Mouse (Mus musculus): ENCODE measurements around the gene Dnase1l3. TPM values are rescaled to one million over a fixed set of nuclear protein-coding genes. Genes with fewer than 3 reads are reported as not detected.

Gene Dnase1l3
- polyA plus RNA-seq, 1 experiment from 2014 or later, result 0.05 TPM

DNA sequence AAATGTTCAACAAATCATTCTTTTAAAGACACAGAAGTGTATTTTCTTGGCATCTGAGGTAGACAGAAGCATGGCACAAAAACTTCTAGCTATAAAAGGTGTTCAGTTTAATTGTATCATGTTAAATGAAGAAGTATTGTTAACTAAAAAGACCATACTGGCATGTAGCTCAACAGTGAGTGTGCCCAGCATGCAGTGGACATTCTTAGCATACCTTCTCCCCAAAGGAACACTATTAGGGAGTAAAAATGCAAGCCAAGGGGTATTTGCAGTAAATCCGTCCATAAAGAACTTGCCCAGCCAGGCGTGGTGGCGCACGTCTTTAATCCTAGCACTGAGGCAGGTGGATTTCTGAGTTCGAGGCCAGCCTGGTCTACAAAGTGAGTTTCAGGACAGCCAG lies 42.0 kb upstream of the Dnase1l3 start:
- no peaks in the 10 kb centered on the region for H3K4me1 ChIP-seq (ENCODE audit: insufficient read depth)
- ATAC-seq (ENCODE audit: insufficient read depth) (no peak), DNase-seq (no peak)
- H3K9me3 ChIP-seq (ENCODE audit: low read depth, low read length), result no peaks in the 10 kb centered on the region
- no peaks in the 10 kb centered on the region for H3K27me3 ChIP-seq (ENCODE audit: insufficient read depth, low read length)
- no peak overlapping the region for H3K4me2 ChIP-seq
- no peak overlapping the region for H3K27ac ChIP-seq (ENCODE audit: low read depth)
- no peak overlapping the region for H3K4me3 ChIP-seq (ENCODE audit: low read depth, low read length)
- no peaks in the 10 kb centered on the region for H3K36me3 ChIP-seq (ENCODE audit: insufficient read depth)
- WGBS, result 74% methylated on average over 5 of the region's 5 CpGs
- no peak overlapping the region for H3K9ac ChIP-seq
- no peak for TF ChIP-seq CTCF (IDR thresholded peaks at IDR 0.05; ENCODE audit: low read depth)

DNA sequence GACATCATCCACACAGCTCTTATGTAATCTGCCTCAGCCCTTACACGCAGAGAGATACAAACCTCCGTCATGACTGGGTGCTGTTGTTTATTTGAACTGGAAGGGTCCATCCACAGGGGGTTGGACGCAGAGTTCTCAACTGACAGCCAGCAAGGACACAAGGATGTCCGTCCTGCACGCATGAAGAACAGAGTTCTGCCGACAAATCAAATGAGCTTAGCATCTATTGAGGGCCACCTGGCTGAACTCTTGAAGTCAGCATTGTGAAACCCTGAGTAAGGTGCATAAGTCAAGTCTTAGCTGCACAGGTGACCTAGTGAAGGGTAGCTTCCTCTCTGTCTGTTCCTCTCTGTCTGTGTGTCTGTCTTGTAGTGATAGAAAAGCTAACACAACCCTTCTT lies 41.6 kb upstream of the Dnase1l3 start:
- no peak for TF ChIP-seq CTCF (IDR thresholded peaks at IDR 0.05; ENCODE audit: low read depth)
- Histone ChIP-seq H3K9ac (no peak overlapping the region), H3K27me3 (ENCODE audit: insufficient read depth, low read length) (no peaks in the 10 kb centered on the region), H3K4me3 (ENCODE audit: low read depth, low read length) (no peak overlapping the region), H3K9me3 (ENCODE audit: low read depth, low read length) (no peaks in the 10 kb centered on the region), H3K4me1 (ENCODE audit: insufficient read depth) (no peaks in the 10 kb centered on the region), H3K27ac (ENCODE audit: low read depth) (no peak overlapping the region), H3K4me2 (no peak overlapping the region), H3K36me3 (ENCODE audit: insufficient read depth) (no peaks in the 10 kb centered on the region)
- 69% methylated on average over 6 of the region's 6 CpGs for WGBS
- DNase-seq (no peak), ATAC-seq (ENCODE audit: insufficient read depth) (no peak)

DNA sequence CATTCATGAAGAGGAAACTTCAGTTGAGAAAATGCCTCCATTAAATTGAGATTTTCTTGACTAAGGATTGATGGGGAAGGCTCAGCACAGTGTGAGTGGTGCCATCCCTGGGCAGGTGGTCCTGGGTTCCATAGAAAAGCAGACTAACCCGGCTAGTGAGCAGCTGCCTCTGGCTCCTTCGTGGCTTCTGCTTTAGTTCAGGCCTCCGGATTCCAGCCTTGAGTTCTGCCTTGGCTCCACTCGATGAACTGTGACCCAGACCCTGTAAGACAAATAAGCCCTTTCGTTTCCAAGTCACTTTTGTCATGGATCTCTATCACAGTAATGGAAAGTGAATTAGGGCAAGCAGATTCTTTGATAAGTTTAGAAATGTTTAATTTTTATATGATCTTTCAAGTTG lies 40.2 kb upstream of the Dnase1l3 start:
- Histone ChIP-seq H3K27me3 (ENCODE audit: insufficient read depth, low read length) (no peaks in the 10 kb centered on the region), H3K9me3 (ENCODE audit: low read depth, low read length) (no peaks in the 10 kb centered on the region), H3K4me2 (no peak overlapping the region), H3K4me1 (ENCODE audit: insufficient read depth) (no peaks in the 10 kb centered on the region), H3K9ac (no peak overlapping the region), H3K27ac (ENCODE audit: low read depth) (no peak overlapping the region), H3K36me3 (ENCODE audit: insufficient read depth) (no peaks in the 10 kb centered on the region), H3K4me3 (ENCODE audit: low read depth, low read length) (no peak overlapping the region)
- no peak for TF ChIP-seq CTCF (IDR thresholded peaks at IDR 0.05; ENCODE audit: low read depth)
- 44% methylated on average over 5 of the region's 5 CpGs for WGBS
- no peak for ATAC-seq (ENCODE audit: insufficient read depth)
- no peak for DNase-seq

DNA sequence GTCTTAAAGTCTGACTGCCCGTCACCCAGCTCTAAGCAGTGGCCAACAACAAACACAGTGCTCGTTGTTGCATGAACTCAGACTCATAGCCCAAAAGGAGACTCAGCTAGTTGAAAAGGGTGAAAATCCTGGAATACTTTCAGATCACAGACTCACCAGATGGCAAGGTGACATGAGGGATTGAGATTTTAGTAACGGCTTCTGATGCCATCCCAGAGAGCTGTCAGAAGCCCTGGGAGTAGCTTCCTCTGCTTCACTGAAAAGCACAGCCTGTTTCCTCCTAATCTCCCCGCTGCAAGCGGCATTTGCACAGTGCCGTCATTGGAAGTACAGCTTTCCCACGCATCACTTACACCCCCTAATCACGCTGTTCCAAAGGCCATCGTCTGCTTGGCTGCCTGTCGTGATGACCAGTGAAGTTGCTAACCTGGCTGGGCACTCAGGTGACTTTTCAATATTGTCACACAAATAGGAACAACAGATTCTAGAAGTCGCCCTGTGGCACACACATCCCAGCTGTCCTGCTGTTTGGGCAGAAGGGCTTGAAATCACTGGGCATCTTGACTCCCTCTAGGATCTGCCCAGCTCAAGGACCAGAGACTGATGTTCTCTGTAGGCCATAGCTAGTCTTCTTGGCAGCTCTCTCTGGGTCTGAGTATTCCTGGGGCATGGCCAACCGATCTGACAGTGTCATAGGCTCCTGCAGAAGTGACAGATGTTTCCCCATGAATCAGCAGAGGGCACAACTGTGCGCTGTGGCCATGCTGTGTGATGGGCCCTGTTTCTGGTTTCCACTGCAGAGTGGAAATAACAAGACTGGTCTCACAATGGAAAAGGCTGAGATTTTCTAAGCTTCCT lies 37.9 kb upstream of the Dnase1l3 start:
- DNase-seq (no peak), ATAC-seq (ENCODE audit: insufficient read depth) (no peak)
- no peaks in the 10 kb centered on the region for H3K4me1 ChIP-seq (ENCODE audit: insufficient read depth)
- no peak overlapping the region for H3K9ac ChIP-seq
- no peak overlapping the region for H3K4me2 ChIP-seq
- no peaks in the 10 kb centered on the region for H3K27me3 ChIP-seq (ENCODE audit: insufficient read depth, low read length)
- 67% methylated on average over 13 of the region's 13 CpGs for WGBS
- H3K36me3 ChIP-seq (ENCODE audit: insufficient read depth), result no peaks in the 10 kb centered on the region
- no peak overlapping the region for H3K4me3 ChIP-seq (ENCODE audit: low read depth, low read length)
- TF ChIP-seq CTCF (IDR thresholded peaks at IDR 0.05; ENCODE audit: low read depth), result no peak
- no peaks in the 10 kb centered on the region for H3K9me3 ChIP-seq (ENCODE audit: low read depth, low read length)
- no peak overlapping the region for H3K27ac ChIP-seq (ENCODE audit: low read depth)

DNA sequence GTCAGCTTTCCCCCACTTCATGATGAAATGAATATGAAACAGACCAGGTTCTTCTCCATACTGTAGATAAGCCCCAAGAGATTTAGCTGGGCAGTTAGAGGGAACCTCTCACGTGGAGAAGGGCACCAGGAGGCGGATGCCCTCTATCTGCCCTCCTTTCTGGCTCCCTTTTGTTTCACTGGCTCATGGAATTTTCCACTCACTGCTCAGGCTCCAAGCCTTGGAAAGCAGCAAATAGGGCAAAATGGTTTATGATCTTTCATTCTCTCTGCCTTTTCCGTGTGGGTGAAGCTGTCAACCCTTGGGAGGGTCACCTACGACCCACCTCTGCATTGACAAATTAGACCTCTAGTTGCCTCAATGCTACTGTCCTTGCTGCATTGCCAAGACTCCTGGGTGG lies 36.2 kb upstream of the Dnase1l3 start:
- TF ChIP-seq CTCF (IDR thresholded peaks at IDR 0.05; ENCODE audit: low read depth), result no peak
- H3K9ac ChIP-seq, result no peak overlapping the region
- no peaks in the 10 kb centered on the region for H3K36me3 ChIP-seq (ENCODE audit: insufficient read depth)
- H3K4me2 ChIP-seq, result no peak overlapping the region
- H3K4me1 ChIP-seq (ENCODE audit: insufficient read depth), result no peaks in the 10 kb centered on the region
- 56% methylated on average over 4 of the region's 4 CpGs for WGBS
- no peaks in the 10 kb centered on the region for H3K27me3 ChIP-seq (ENCODE audit: insufficient read depth, low read length)
- H3K4me3 ChIP-seq (ENCODE audit: low read depth, low read length), result no peak overlapping the region
- ATAC-seq (ENCODE audit: insufficient read depth) (no peak), DNase-seq (no peak)
- H3K27ac ChIP-seq (ENCODE audit: low read depth), result no peak overlapping the region
- H3K9me3 ChIP-seq (ENCODE audit: low read depth, low read length), result no peaks in the 10 kb centered on the region

DNA sequence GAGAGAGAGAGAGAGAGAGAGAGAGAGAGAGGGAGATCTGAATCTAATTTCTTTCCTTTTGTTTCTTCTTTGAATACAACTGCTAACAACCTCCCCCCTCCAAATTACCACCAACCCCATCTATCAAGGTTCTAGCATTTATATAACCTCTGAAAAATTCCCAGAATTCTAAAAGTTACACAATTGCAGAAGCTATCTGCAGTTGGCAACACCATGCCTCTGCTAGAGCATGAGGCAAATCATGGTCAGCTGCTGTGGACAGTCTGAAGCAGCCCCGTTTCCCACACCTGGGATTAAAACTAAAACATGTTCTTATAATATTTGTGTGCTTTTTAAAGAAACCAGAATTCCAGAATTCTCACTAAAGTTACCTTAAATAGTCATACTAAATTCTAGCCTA lies 35.4 kb upstream of the Dnase1l3 start:
- ATAC-seq (ENCODE audit: insufficient read depth), result no peak
- H3K36me3 ChIP-seq (ENCODE audit: insufficient read depth), result no peaks in the 10 kb centered on the region
- no peak for TF ChIP-seq CTCF (IDR thresholded peaks at IDR 0.05; ENCODE audit: low read depth)
- H3K9ac ChIP-seq, result no peak overlapping the region
- no peak for DNase-seq
- no peak overlapping the region for H3K27ac ChIP-seq (ENCODE audit: low read depth)
- no peak overlapping the region for H3K4me3 ChIP-seq (ENCODE audit: low read depth, low read length)
- no peaks in the 10 kb centered on the region for H3K4me1 ChIP-seq (ENCODE audit: insufficient read depth)
- no peaks in the 10 kb centered on the region for H3K9me3 ChIP-seq (ENCODE audit: low read depth, low read length)
- H3K4me2 ChIP-seq, result no peak overlapping the region
- H3K27me3 ChIP-seq (ENCODE audit: insufficient read depth, low read length), result no peaks in the 10 kb centered on the region
- 78% methylated on average over 1 of the region's 1 CpGs for WGBS

DNA sequence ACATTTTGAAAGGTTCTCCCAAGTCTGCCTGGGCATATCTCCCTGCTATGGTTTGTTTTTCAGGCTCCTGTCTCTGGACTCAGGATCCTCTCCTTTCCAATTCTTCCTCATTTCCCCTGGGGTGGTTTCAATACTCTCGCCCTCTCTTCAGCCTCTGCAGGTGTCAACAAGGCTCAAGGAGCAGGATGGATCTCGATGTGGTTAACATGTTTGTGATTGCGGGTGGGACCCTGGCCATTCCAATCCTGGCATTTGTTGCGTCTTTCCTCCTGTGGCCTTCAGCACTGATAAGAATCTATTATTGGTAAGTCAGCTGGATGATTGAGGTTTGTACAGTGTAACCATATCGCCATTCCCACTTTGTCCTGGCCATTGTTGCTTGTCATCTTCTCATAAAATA lies 33.7 kb upstream of the Dnase1l3 start:
- DNase-seq, result no peak

More for the DNA sequence above, 33.7 kb upstream of the Dnase1l3 start:
- Histone ChIP-seq H3K36me3 (ENCODE audit: insufficient read depth) (no peaks in the 10 kb centered on the region), H3K4me3 (ENCODE audit: low read depth, low read length) (no peak overlapping the region), H3K27me3 (ENCODE audit: insufficient read depth, low read length) (no peaks in the 10 kb centered on the region), H3K4me2 (no peak overlapping the region), H3K27ac (ENCODE audit: low read depth) (no peak overlapping the region), H3K9ac (no peak overlapping the region), H3K4me1 (ENCODE audit: insufficient read depth) (no peaks in the 10 kb centered on the region), H3K9me3 (ENCODE audit: low read depth, low read length) (no peaks in the 10 kb centered on the region)
- ATAC-seq (ENCODE audit: insufficient read depth), result no peak
- no peak for TF ChIP-seq CTCF (IDR thresholded peaks at IDR 0.05; ENCODE audit: low read depth)
- 90% methylated on average over 5 of the region's 5 CpGs for WGBS

All from lung, embryonic 14.5 days (tissue).